Mouse (Mus musculus) olfactory bulb, adult 2 months (tissue): ENCODE data around the gene Sema4a.

Experiments used
- CTCF ChIP-seq: fragments of 200-500 bp; IDR thresholded peaks from 2 replicates; pipeline ENCODE4 v1.5.1; 2012; ENCODE audit warnings: low read depth, mild to moderate bottlenecking, low read length, moderate library complexity; ENCODE audit not compliant: insufficient read depth
- POLR2A ChIP-seq: fragments of 200-500 bp; IDR thresholded peaks from 2 replicates; pipeline ENCODE4 v1.6.1; 2012; ENCODE audit warnings: mild to moderate bottlenecking, low read depth, low read length, moderate library complexity; ENCODE audit not compliant: insufficient read depth

DNA sequence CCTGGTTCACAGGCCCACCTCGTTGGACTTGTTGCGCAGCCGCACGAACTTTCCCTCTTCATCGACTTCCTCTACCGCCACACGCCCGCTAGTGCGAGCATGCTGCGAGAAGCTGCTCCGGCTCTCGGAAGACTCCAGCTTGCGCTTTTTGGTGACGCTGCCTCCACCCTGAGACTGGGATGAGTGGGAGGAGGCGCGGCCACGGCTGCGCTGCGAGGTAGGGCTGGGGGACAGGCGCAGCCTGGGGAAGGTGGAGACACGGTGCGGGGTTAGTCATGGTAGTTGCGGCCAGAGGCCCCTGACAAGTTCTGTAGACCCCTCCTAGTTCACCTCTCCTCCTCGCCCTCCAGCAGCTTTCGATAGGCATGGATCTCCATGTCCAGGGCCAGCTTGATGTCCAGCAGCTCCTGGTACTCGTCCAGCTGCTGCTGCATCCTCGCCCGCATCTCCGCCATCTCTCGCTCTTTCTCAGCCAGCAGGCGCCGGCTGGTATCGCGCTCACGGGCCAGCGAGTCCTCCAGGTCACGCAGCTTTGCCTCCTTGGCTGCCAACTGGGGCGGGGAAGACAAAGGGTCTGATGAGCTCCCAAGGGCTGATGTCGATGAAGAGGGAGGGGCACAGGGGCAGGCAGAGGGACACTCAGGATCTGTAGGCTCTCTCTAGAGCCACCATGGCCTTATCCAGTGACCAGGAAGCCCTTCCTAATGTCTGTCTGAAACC is 23.8 kb upstream of the Sema4a start:
- TF ChIP-seq POLR2A (no peak), CTCF (no peak)
